Mouse (Mus musculus) midbrain, postnatal 0 days (tissue): ENCODE results near the gene Prps1l3. TPM values are rescaled to one million over a fixed set of nuclear protein-coding genes. Genes with fewer than 3 reads are reported as not detected.
A peak's percentile ranks its signal among the peaks of the same experiment; 100 is the strongest.

Source experiments
- ATAC-seq: fragments of 200-750 bp; cut with Nextera tagmentation; 2 replicates; pipeline ENCODE4 v1.8.0; 2017; ENCODE audit warnings: moderate number of reproducible peaks, mild to moderate bottlenecking, moderate TSS enrichment, moderate library complexity; ENCODE audit not compliant: low FRiP score
- DNase-seq: peaks from one replicate; pipeline ENCODE4 v3.0.0-alpha.2; 2015; ENCODE audit warnings: low spot score
- H3K27ac ChIP-seq: fragments of 300-500 bp; sonication (generic); 2 replicates; pipeline ENCODE4 v1.5.1; 2014; ENCODE audit warnings: low read depth, mild to moderate bottlenecking, low read length, mixed read lengths
- H3K27me3 ChIP-seq: fragments of 300-500 bp; sonication (generic); 2 replicates; pipeline ENCODE4 v1.6.1; 2014; ENCODE audit warnings: low read length, control low read depth, mixed read lengths; ENCODE audit not compliant: insufficient read depth
- H3K36me3 ChIP-seq: fragments of 300-500 bp; sonication (generic); 2 replicates; pipeline ENCODE4 v1.6.1; 2014; ENCODE audit warnings: low read length, control low read depth, mixed read lengths; ENCODE audit not compliant: insufficient read depth
- H3K4me1 ChIP-seq: fragments of 300-500 bp; sonication (generic); 2 replicates; pipeline ENCODE4 v1.6.1; 2014; ENCODE audit warnings: mild to moderate bottlenecking, control low read depth, antibody characterized with exemption, low read length, mixed read lengths; ENCODE audit not compliant: insufficient read depth
- H3K4me2 ChIP-seq: fragments of 300-500 bp; sonication (generic); 2 replicates; pipeline ENCODE4 v1.6.1; 2014; ENCODE audit warnings: low read depth, mild to moderate bottlenecking, low read length, mixed read lengths; ENCODE audit not compliant: poor library complexity, severe bottlenecking
- H3K4me3 ChIP-seq: fragments of 300-500 bp; sonication (generic); 2 replicates; pipeline ENCODE4 v1.5.1; 2014; ENCODE audit warnings: low read depth, mild to moderate bottlenecking, low read length, moderate library complexity
- H3K9ac ChIP-seq: fragments of 300-500 bp; sonication (generic); replicated peaks from 2 replicates; pipeline ENCODE4 v1.6.1; 2014; ENCODE audit warnings: mild to moderate bottlenecking, low read length, moderate library complexity, mixed read lengths; ENCODE audit not compliant: poor library complexity, severe bottlenecking
- H3K9me3 ChIP-seq: fragments of 300-500 bp; sonication (generic); 2 replicates; pipeline ENCODE4 v1.6.1; 2016; ENCODE audit warnings: low read length, control low read depth
- CTCF ChIP-seq: IDR thresholded peaks from 2 replicates; pipeline ENCODE4 v1.5.1; 2016; ENCODE audit warnings: antibody characterized with exemption, mild to moderate bottlenecking
- WGBS: fragments of 180-500 bp; shearing (Covaris S2); extraction: QIAGEN DNeasy Blood & Tissue Kit; methylation state at CpG from one replicate; pipeline ENCODE4 v1.1.7; 2014; 5-methylcytosine and 5-hydroxymethylcytosine counted together
- polyA plus RNA-seq: library from polyadenylated mRNA; unstranded; fragments of >200 nt; fragmentation: Nextera tagmentation; extraction: Ambion mirVana; gene quantifications from 2 replicates; pipeline ENCODE4 v1.2.1, GENCODE M21; 2015
- total RNA-seq: library from RNA; depleted of rRNA; stranded (reverse); fragments of >200 nt; gene quantifications from 2 replicates; pipeline ENCODE4 v1.2.3, GENCODE M21; 2014; rRNA removed

The Prps1l3 gene
- total and polyA plus RNA-seq, 2 experiments from 2014 or later = 13.7 to 17.3 TPM

- no peak overlapping the region for H3K9ac ChIP-seq
- no peak for ATAC-seq
- no peak overlapping the region for H3K4me3 ChIP-seq
- no peaks in the 10 kb centered on the region for H3K9me3 ChIP-seq
- H3K4me2 ChIP-seq = no peak overlapping the region
- peak; percentile 83 for TF ChIP-seq CTCF
- no peaks in the 10 kb centered on the region for H3K27me3 ChIP-seq
- DNase-seq = peak; percentile 84
- WGBS = 49% methylated on average over 3 of the region's 3 CpGs
- no peak overlapping the region for H3K27ac ChIP-seq
- H3K36me3 ChIP-seq = no peaks in the 10 kb centered on the region
- H3K4me1 ChIP-seq = no peaks in the 10 kb centered on the region
These were observed 51.2 kb downstream of the Prps1l3 start for GRCm38 (mm10) chr12:57281155-57282114.

GRCm38 (mm10) chr12:57285303-57286059 is 55.3 kb downstream of the Prps1l3 start:
- Histone ChIP-seq H3K9ac (no peak overlapping the region), H3K27me3 (no peaks in the 10 kb centered on the region), H3K4me2 (no peak overlapping the region), H3K9me3 (no peaks in the 10 kb centered on the region), H3K36me3 (no peaks in the 10 kb centered on the region), H3K4me3 (no peak overlapping the region), H3K4me1 (no peaks in the 10 kb centered on the region), H3K27ac (no peak overlapping the region)
- ATAC-seq = no peak
- WGBS = 83% methylated on average over 5 of the region's 5 CpGs
- peak; percentile 44 for TF ChIP-seq CTCF
- DNase-seq = no peak

Other genes starting within 250 kb of the Prps1l3 start
- gene Slc25a21, start 32.9 kb upstream of the Prps1l3 start, total RNA-seq = not detected in 2 replicates
- gene Slc25a21, start 32.9 kb upstream of the Prps1l3 start, polyA plus RNA-seq = 0.11 and 0.12 TPM in 2 replicates
- 1.9 and 4.0 TPM in 2 replicates for gene Mipol1, start within 50 bp of the Prps1l3 start, total RNA-seq
- gene Mipol1, start within 50 bp of the Prps1l3 start, polyA plus RNA-seq = 3.5 and 4.1 TPM in 2 replicates